Mouse (Mus musculus) heart, embryonic 16.5 days (tissue): ENCODE measurements around the gene Tdg. TPM values are rescaled to one million over a fixed set of nuclear protein-coding genes. Genes with fewer than 3 reads are reported as not detected.
A peak's percentile ranks its signal among the peaks of the same experiment; 100 is the strongest.

ENCODE experiments used
- ATAC-seq: fragments of 200-750 bp; cut with Nextera tagmentation; replicated peaks from 2 replicates; pipeline ENCODE4 v1.8.0; 2017; ENCODE audit warnings: moderate number of reproducible peaks; ENCODE audit not compliant: insufficient read depth, low FRiP score; ENCODE audit errors: extremely low read depth
- H3K27ac ChIP-seq: fragments of 300-500 bp; sonication (generic); 2 replicates; pipeline ENCODE4 v1.5.1; 2014; ENCODE audit warnings: mild to moderate bottlenecking, low read length, control low read depth, moderate library complexity
- H3K27me3 ChIP-seq: fragments of 300-500 bp; sonication (generic); 2 replicates; pipeline ENCODE4 v1.6.1; 2014; ENCODE audit warnings: low read length, mixed read lengths; ENCODE audit not compliant: control insufficient read depth, insufficient read depth
- H3K36me3 ChIP-seq: fragments of 300-500 bp; sonication (generic); 2 replicates; pipeline ENCODE4 v1.6.1; 2014; ENCODE audit not compliant: control insufficient read depth, insufficient read depth
- H3K4me1 ChIP-seq: fragments of 300-500 bp; sonication (generic); 2 replicates; pipeline ENCODE4 v1.6.1; 2014; ENCODE audit warnings: low read length, mixed read lengths; ENCODE audit not compliant: control insufficient read depth, insufficient read depth
- H3K4me2 ChIP-seq: fragments of 300-500 bp; sonication (generic); 2 replicates; pipeline ENCODE4 v1.6.1; 2014; ENCODE audit warnings: low read depth, mild to moderate bottlenecking, control low read depth, low read length
- H3K4me3 ChIP-seq: fragments of 300-500 bp; sonication (generic); 2 replicates; pipeline ENCODE4 v1.5.1; 2014; ENCODE audit warnings: mild to moderate bottlenecking, control low read depth, low read length
- H3K9ac ChIP-seq: fragments of 300-500 bp; sonication (generic); 2 replicates; pipeline ENCODE4 v1.6.1; 2014; ENCODE audit warnings: low read length, control low read depth
- H3K9me3 ChIP-seq: fragments of 300-500 bp; sonication (generic); replicated peaks from 2 replicates; pipeline ENCODE4 v1.6.1; 2016; ENCODE audit warnings: low read length; ENCODE audit not compliant: control insufficient read depth
- WGBS: fragments of 180-500 bp; shearing (Covaris S2); extraction: QIAGEN DNeasy Blood & Tissue Kit; methylation state at CpG from one replicate; pipeline ENCODE4 v1.1.7; 2014; 5-methylcytosine and 5-hydroxymethylcytosine counted together
- polyA plus RNA-seq: library from polyadenylated mRNA; unstranded; fragments of >200 nt; fragmentation: Nextera tagmentation; extraction: Ambion mirVana; gene quantifications from 2 replicates; pipeline ENCODE4 v1.2.1, GENCODE M21; 2015

Gene Tdg
- polyA plus RNA-seq, 1 experiment from 2014 or later: 70.7 TPM

DNA sequence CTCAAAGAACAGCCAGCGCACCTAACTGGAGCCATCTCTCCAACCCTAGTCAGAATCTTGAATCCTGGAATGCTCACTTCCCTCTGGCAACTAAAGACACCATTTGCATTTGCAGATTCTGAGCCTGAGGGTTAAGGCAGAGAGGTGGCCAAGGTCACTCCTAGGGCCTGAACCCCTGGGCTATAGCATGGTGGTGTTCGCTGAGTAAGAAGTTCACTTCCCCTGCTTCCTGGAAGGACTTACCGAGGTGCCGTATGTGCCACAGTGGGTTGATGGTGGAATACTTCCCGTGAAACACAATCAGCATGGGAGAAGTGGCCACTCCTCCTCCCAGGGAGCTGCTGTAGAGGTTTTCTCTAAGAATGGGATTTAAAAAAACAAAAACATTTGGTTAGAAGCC is 23.0 kb downstream of the Tdg start:
- Histone ChIP-seq H3K36me3 (peaks cover 11% of the 10 kb centered on the region), H3K27ac (no peak overlapping the region), H3K4me3 (no peak overlapping the region), H3K9ac (no peak overlapping the region), H3K9me3 (no peaks in the 10 kb centered on the region), H3K4me1 (no peaks in the 10 kb centered on the region), H3K4me2 (no peak overlapping the region), H3K27me3 (no peaks in the 10 kb centered on the region)
- no peak for ATAC-seq
- WGBS: 66% methylated on average over 5 of the region's 5 CpGs

DNA sequence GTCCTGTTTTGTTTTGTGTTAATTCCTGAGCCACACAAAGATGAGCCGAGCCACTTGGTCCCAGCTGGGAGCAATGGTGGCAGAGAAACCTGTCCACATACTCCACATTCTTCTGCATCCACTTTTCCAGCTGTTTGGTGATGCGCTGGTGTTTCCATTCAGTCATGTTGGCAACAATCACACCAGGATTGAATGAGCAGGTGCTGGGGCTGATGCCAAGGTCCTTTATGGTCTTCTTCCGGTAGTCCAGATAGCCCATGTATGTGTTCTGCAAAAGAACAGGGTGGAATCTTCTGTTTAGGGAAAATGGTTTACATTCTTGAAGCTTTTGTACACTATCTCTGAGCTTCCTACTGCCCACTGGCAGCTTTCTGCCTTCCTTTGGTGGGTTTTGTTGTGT is 25.0 kb downstream of the Tdg start:
- ATAC-seq: no peak
- H3K4me3 ChIP-seq: no peak overlapping the region
- H3K27me3 ChIP-seq: no peaks in the 10 kb centered on the region
- 71% methylated on average over 3 of the region's 3 CpGs for WGBS
- peaks cover 10% of the 10 kb centered on the region for H3K36me3 ChIP-seq
- no peaks in the 10 kb centered on the region for H3K4me1 ChIP-seq
- no peak overlapping the region for H3K9ac ChIP-seq
- no peaks in the 10 kb centered on the region for H3K9me3 ChIP-seq
- H3K27ac ChIP-seq: no peak overlapping the region
- H3K4me2 ChIP-seq: no peak overlapping the region

DNA sequence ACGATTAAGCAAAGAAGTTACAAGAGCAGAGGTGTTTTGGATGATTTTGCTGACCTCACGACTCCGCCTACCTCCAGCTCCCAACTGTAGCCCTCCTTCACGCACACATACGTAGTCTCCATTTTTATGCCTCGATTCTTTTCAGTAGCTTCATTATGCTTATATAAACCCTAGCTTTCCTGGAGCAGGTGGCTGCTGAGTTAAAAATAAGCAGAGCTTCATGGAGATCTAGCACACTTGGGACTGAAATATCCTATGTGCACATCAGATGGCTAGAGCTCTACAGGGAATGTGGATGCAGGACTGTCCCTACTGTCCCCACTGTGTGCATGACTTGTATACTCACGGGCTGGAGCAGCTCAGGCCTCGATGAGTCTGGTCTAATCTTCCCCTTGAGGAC is 32.2 kb downstream of the Tdg start:
- Histone ChIP-seq H3K4me3 (no peak overlapping the region), H3K27ac (no peak overlapping the region), H3K36me3 (no peaks in the 10 kb centered on the region), H3K4me2 (no peak overlapping the region), H3K9me3 (no peaks in the 10 kb centered on the region), H3K27me3 (no peaks in the 10 kb centered on the region), H3K4me1 (peaks cover 5% of the 10 kb centered on the region), H3K9ac (no peak overlapping the region)
- WGBS: 86% methylated on average over 8 of the region's 8 CpGs
- ATAC-seq: no peak

DNA sequence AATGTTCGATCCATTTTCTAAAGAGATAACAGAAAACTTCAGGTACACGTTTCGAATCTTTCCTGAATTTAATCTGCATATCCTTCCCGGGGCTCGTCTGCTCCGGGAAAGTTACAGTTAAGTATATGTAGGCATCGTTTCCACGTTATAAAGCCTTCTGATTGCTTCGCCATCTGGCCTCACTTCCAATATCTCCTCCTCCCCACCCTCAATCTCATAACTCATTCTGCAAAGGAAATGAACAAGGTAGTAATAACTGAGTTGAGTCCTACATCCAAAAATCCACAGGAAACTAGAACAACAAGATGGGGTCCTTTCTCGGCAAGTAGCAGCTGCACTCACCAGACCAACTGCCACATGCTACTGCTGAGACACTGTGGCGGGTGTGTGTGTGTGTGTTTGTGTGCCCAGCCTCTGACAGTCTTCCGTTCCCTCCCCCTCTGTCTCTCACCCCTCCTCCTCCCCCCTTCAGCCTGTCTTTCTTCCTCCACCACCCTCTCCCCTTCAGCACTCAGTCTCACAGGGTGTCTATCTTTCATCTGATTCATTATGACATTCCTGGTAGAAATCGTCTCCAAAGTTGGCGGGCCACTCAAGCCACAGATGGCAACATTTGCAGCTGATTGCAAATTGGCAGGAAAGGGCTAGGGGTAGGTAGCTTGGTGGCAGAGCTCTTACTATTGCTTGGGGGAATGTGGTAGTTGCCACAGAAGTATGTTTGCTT is 32.8 kb downstream of the Tdg start:
- Histone ChIP-seq H3K4me1 (peaks cover 7% of the 10 kb centered on the region), H3K9ac (no peak overlapping the region), H3K36me3 (no peaks in the 10 kb centered on the region), H3K4me3 (no peak overlapping the region), H3K4me2 (no peak overlapping the region), H3K27ac (no peak overlapping the region), H3K9me3 (no peaks in the 10 kb centered on the region), H3K27me3 (no peaks in the 10 kb centered on the region)
- 0 out of 2 replicates have a peak, but pooled peaks have one; percentile 11 for ATAC-seq
- 68% methylated on average over 14 of the region's 14 CpGs for WGBS

DNA sequence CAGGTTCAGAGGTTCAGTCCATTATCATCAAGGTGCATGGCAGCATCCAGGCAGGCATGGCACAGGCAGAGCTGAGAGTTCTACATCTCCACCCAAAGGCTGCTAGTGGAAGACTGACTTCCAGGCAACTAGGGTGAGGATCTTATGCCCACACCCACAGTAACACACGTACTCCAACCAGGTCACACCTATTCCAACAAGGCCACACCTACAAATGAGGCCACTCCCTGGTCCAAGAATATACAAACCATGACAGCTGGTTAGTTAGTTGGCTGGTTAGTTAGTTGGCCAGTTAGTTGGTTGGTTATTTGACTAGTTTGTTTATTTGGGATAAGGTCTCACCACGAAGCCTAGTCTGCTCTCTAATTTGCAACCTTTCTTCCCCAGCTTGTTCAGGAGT is 33.7 kb downstream of the Tdg start:
- no peak for ATAC-seq
- Histone ChIP-seq H3K4me2 (no peak overlapping the region), H3K9ac (no peak overlapping the region), H3K4me3 (no peak overlapping the region), H3K36me3 (no peaks in the 10 kb centered on the region), H3K27ac (no peak overlapping the region), H3K9me3 (no peaks in the 10 kb centered on the region), H3K4me1 (peaks cover 7% of the 10 kb centered on the region), H3K27me3 (no peaks in the 10 kb centered on the region)
- WGBS: 72% methylated on average over 2 of the region's 2 CpGs

DNA sequence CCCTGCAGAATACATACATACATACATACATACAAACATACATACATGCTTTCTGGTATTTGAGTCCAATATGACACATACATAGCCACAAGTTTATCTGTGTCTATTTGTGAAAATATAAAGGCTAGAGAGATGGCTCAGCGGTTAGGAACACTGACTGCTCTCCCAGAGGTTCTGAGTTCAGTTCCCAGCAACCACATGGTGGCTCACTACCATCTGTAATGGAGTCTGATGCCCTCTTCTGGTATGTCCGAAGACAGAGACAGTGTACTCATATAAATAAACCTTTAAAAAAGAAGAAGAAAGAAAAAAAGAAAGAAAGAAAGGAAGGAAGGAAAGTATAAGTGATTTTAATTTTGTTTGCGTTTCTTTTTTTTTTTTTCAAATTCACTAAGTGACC is 36.3 kb downstream of the Tdg start:
- H3K27ac ChIP-seq: no peak overlapping the region
- no peaks in the 10 kb centered on the region for H3K27me3 ChIP-seq
- H3K4me2 ChIP-seq: no peak overlapping the region
- peaks cover 7% of the 10 kb centered on the region for H3K4me1 ChIP-seq
- no peak for ATAC-seq
- H3K9me3 ChIP-seq: no peaks in the 10 kb centered on the region
- H3K36me3 ChIP-seq: no peaks in the 10 kb centered on the region
- no peak overlapping the region for H3K4me3 ChIP-seq
- 62% methylated on average over 3 of the region's 3 CpGs for WGBS
- no peak overlapping the region for H3K9ac ChIP-seq

DNA sequence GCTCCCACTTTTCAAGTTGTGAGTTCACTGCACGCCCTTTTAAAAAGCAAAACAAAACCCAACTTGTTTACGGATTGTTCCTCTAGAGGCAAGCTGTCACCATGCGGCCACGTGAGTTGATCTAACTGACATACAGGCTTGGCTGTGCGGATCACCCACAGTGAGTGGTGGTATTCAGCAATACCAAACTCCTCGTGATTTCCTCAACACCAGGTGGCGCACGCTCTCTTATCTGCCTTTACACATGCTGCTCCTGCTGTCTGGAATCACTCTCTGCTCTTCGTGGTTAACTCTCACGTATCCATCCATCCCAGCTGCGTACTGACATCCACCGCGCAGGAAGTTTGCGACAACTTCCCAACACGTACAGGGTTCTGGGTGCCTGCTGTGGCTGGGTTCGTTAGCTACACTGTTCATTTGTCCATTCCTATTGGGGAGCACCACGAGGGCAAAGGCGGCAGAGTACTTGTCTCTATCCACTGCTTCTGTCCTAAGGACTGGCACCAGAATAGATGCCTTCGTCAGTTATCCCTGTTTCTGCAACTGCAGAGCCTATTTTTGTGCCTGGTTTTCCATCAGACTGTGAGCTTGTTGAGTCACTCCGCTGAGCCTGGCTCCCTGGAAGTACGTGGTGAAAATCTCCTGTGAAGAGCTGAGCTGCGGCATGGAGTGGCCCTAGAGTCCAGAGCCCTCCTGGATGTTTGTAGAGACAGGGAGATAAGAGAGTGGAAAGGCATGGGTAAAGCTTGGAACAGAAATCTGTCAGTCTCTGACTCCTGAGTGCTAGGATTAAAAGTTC is 37.0 kb downstream of the Tdg start:
- Histone ChIP-seq H3K9ac (0 out of 2 replicates have a peak overlapping the region, but pooled peaks have one; percentile 49), H3K27ac (no peak overlapping the region), H3K27me3 (no peaks in the 10 kb centered on the region), H3K4me2 (peak overlapping the region; percentile 68), H3K36me3 (no peaks in the 10 kb centered on the region), H3K4me3 (peak overlapping the region; percentile 41), H3K4me1 (peaks cover 7% of the 10 kb centered on the region), H3K9me3 (no peaks in the 10 kb centered on the region)
- peak; percentile 81 for ATAC-seq
- WGBS: 9% methylated on average over 22 of the region's 22 CpGs

DNA sequence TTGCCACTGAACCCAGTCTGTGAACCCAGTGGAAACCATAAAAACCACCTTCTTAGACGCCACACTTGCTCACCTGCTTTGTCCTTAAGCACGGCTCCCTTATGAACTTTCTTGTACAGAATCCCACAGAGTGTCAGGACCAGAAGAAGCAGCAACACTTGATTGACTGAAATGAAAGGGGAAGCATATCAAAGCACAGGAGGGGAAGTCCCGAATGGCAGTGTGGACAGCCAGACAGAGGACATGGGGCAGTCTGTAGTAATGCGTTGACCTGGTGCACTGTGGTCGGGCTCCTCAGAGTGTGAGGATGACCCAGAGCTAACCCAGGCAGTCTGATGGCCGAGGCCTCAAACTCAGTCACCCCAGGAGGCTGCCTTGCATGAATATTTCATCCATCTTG is 40.6 kb downstream of the Tdg start:
- no peak for ATAC-seq
- no peak overlapping the region for H3K4me2 ChIP-seq
- WGBS: 65% methylated on average over 6 of the region's 6 CpGs
- H3K9ac ChIP-seq: no peak overlapping the region
- H3K4me3 ChIP-seq: no peak overlapping the region
- H3K9me3 ChIP-seq: no peaks in the 10 kb centered on the region
- peaks cover 7% of the 10 kb centered on the region for H3K4me1 ChIP-seq
- no peaks in the 10 kb centered on the region for H3K27me3 ChIP-seq
- H3K36me3 ChIP-seq: no peaks in the 10 kb centered on the region
- H3K27ac ChIP-seq: no peak overlapping the region

DNA sequence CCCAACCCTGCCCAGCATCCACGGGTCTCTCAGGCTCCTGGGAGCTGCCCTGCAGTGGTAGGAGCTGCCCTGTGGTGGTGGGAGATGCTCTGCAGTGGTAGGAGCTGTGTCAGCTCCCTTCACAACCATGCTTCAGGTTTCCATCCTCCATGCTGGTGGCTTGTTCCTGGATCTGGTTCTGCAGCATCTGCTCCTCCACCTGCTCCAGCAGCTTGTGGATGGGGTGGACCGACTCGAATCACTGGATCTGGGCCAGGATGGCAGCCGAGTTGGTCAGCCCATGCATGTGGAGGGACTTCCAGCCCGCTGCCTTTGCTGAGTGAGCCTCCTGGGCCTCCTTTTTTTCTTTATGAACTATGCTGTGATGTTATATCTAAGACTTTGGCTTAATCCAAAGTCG is 47.3 kb downstream of the Tdg start:
- no peak overlapping the region for H3K4me2 ChIP-seq
- no peak for ATAC-seq
- no peak overlapping the region for H3K9ac ChIP-seq
- no peak overlapping the region for H3K27ac ChIP-seq
- no peak overlapping the region for H3K4me3 ChIP-seq
- no peaks in the 10 kb centered on the region for H3K9me3 ChIP-seq
- H3K27me3 ChIP-seq: no peaks in the 10 kb centered on the region
- 76% methylated on average over 6 of the region's 6 CpGs for WGBS
- no peaks in the 10 kb centered on the region for H3K4me1 ChIP-seq
- H3K36me3 ChIP-seq: no peaks in the 10 kb centered on the region
